Comparison of ENCODE assay signal across 13 mouse cellular contexts in the genomic region with DNA sequence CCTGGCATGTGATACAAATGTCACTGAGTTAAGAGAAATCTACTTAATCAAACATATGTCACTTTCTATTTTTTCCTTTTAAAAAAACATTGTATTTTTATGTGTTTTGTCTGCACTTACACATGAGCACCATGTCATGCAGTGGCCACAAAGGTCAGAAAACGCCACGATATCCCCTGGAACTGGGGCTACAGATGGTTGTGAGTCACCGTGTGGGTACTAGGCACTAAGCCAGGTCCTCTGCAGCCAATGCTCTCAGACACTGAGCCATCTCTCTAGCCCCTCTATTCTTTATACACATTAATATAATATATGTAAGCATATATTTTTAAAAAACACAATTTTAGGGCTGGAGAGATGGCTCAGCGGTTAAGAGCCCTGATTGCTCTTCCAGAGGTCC. TPM values are rescaled to one million over a fixed set of nuclear protein-coding genes. Genes with fewer than 3 reads are reported as not detected.
A peak's percentile ranks its signal among the peaks of the same experiment; 100 is the strongest.
DNase-seq lines count a peak whose midpoint lies in the region.
"Had no signal": no experiment of that assay in that cellular context is flagged by ENCODE, and none has a peak within 500 bp of the region (broad histone marks: within the 10 kb centered on the region; RNA-seq: fewer than 3 reads in every experiment).

No protein-coding gene starts in this region.

- DNase-seq in adrenal gland, postnatal 10 days: peak; percentile 25
- DNase-seq in adrenal gland, postnatal 4 days (ENCODE audit: low spot score in 2 of 2): no peak
- DNase-seq in 3T3-L1 (ENCODE audit: low read depth, low spot score): peak; percentile 75
- DNase-seq in adrenal gland, postnatal 25 days: peak; percentile 47
- peak; percentile 37 for DNase-seq in cerebellum, adult 9-11 months
- DNase-seq in ovary, postnatal 10 days (ENCODE audit: low spot score): no peak
- DNase-seq in urinary bladder, adult 18-20 months (ENCODE audit: low spot score in 2 of 2): no peak
- no peak for DNase-seq in right cerebral cortex, postnatal 14 days
- DNase-seq: gastrocnemius, postnatal 14 days; kidney, adult 18-20 months; lung, adult 18-20 months; lung, postnatal 36 days; right cerebral cortex, postnatal 4 days had no signal

RNA-seq across cellular contexts. Expression of gene Apaf1, which starts 32.9 kb away (rescaled TPM):
- total RNA-seq in adrenal gland, postnatal 10 days (2021): 10 to 100 TPM; 13.5 to 14.7 TPM
- 10 to 100 TPM; 14.8 to 16.5 TPM for total RNA-seq in adrenal gland, postnatal 4 days (2021)
- 6.2 and 8.3 TPM in 2 replicates for total RNA-seq in adrenal gland, postnatal 25 days (2021)

RNA-seq across cellular contexts. Expression of gene Ikbip, which starts 33.0 kb away (rescaled TPM):
- 10 to 100 TPM; 30.4 to 34.5 TPM for total RNA-seq in adrenal gland, postnatal 10 days (2021)
- 10 to 100 TPM; 43.3 to 48.0 TPM for total RNA-seq in adrenal gland, postnatal 4 days (2021)
- 32.8 and 34.0 TPM in 2 replicates for total RNA-seq in adrenal gland, postnatal 25 days (2021)

Comparison
In these comparisons a context has a peak if more than half of its experiments do, and no peak if none do; other contexts are left out.
1. DNase-seq: peak in adrenal gland, postnatal 10 days (single experiment), 3T3-L1 (single experiment), adrenal gland, postnatal 25 days (single experiment) and cerebellum, adult 9-11 months (single experiment); none in adrenal gland, postnatal 4 days (0 of 2), ovary, postnatal 10 days (single experiment), urinary bladder, adult 18-20 months (0 of 2) and right cerebral cortex, postnatal 14 days (single experiment).